Mouse (Mus musculus): ENCODE results near the gene Coq7.
A peak's percentile ranks its signal among the peaks of the same experiment; 100 is the strongest.

Gene Coq7

GRCm38 (mm10) chr7:118494892-118495579 lies 38.1 kb downstream of the Coq7 start:
- no peak for DNase-seq (ENCODE audit: low spot score in 2 of 2)

GRCm38 (mm10) chr7:118493892-118494291 lies 39.3 kb downstream of the Coq7 start:
- DNase-seq (ENCODE audit: low spot score in 2 of 2): no peak

GRCm38 (mm10) chr7:118491431-118492147 lies 41.6 kb downstream of the Coq7 start, which contains the start of gene Itpripl2:
Gene Itpripl2, minus strand, starts transcription at chr7:118491975.
- DNase-seq (ENCODE audit: low spot score in 2 of 2): peak; percentile 82 to 84

GRCm38 (mm10) chr7:118490666-118491430 lies 42.3 kb downstream of the Coq7 start:
- peak in 1 of 2 experiments; percentile 23 for DNase-seq (ENCODE audit: low spot score in 2 of 2)

GRCm38 (mm10) chr7:118489706-118490665 lies 43.2 kb downstream of the Coq7 start:
- DNase-seq (ENCODE audit: low spot score in 2 of 2): no peak

- DNase-seq (ENCODE audit: low spot score in 2 of 2): no peak
Measured at GRCm38 (mm10) chr7:118488060-118488664, 45.0 kb downstream of the Coq7 start.

- no peak for DNase-seq (ENCODE audit: low spot score in 2 of 2)
Measured at GRCm38 (mm10) chr7:118486917-118487316, 46.2 kb downstream of the Coq7 start.

- no peak for DNase-seq (ENCODE audit: low spot score in 2 of 2)
Measured at GRCm38 (mm10) chr7:118483996-118484395, 49.2 kb downstream of the Coq7 start.

GRCm38 (mm10) chr7:118482001-118482400 lies 51.2 kb downstream of the Coq7 start:
- DNase-seq (ENCODE audit: low spot score in 2 of 2): no peak

GRCm38 (mm10) chr7:118481047-118481810 lies 51.9 kb downstream of the Coq7 start:
- DNase-seq (ENCODE audit: low spot score in 2 of 2): no peak

- no peak for DNase-seq (ENCODE audit: low spot score in 2 of 2)
Measured at GRCm38 (mm10) chr7:118480160-118480709, 52.9 kb downstream of the Coq7 start.

GRCm38 (mm10) chr7:118478835-118479312 lies 54.3 kb downstream of the Coq7 start:
- DNase-seq (ENCODE audit: low spot score in 2 of 2): peak in 1 of 2 experiments; percentile 47

- DNase-seq (ENCODE audit: low spot score in 2 of 2): no peak
Measured at GRCm38 (mm10) chr7:118476428-118476827, 56.7 kb downstream of the Coq7 start.

GRCm38 (mm10) chr7:118475008-118475705 lies 58.0 kb downstream of the Coq7 start:
- DNase-seq (ENCODE audit: low spot score in 2 of 2): no peak

- DNase-seq (ENCODE audit: low spot score in 2 of 2): no peak
Measured at GRCm38 (mm10) chr7:118472886-118473285, 60.3 kb downstream of the Coq7 start.

- no peak for DNase-seq (ENCODE audit: low spot score in 2 of 2)
Measured at GRCm38 (mm10) chr7:118468060-118468459, 65.1 kb downstream of the Coq7 start.

- DNase-seq (ENCODE audit: low spot score in 2 of 2): no peak
Measured at GRCm38 (mm10) chr7:118464432-118464831, 68.7 kb downstream of the Coq7 start.

GRCm38 (mm10) chr7:118462818-118463762 lies 70.1 kb downstream of the Coq7 start:
- DNase-seq (ENCODE audit: low spot score in 2 of 2): no peak

All from urinary bladder, postnatal 4 days (tissue).